10 mouse cellular contexts compared by ENCODE assay signal in genomic region chr4:149878021-149878449, GRCm38 (mm10).
DNase-seq lines count a peak whose midpoint lies in the region; ATAC-seq and TF ChIP-seq lines count a peak whose summit lies in the region.
"Had no signal": no experiment of that assay in that cellular context is flagged by ENCODE, and none has a peak within 500 bp of the region (broad histone marks: within the 10 kb centered on the region; RNA-seq: fewer than 3 reads in every experiment).

No protein-coding gene starts in this region.

- H3K36me3 ChIP-seq in heart, adult 2 months (ENCODE audit: control insufficient read depth, insufficient read depth, low read length), result no peaks in the 10 kb centered on the region
- no peaks in the 10 kb centered on the region for H3K36me3 ChIP-seq in stomach, embryonic 14.5 days (ENCODE audit: control insufficient read depth, insufficient read depth, low read length)
- H3K36me3 ChIP-seq in stomach, postnatal 0 days (ENCODE audit: control insufficient read depth, insufficient read depth, low read length), result no peaks in the 10 kb centered on the region
- H3K36me3 ChIP-seq in neural tube, embryonic 13.5 days, result no peaks in the 10 kb centered on the region
- H3K36me3 ChIP-seq: G1E had no signal

- TF ChIP-seq CTCF in heart, adult 2 months (IDR thresholded peaks at IDR 0.05), result no peak
- TF ChIP-seq CTCF in stomach, postnatal 0 days (IDR thresholded peaks at IDR 0.05; ENCODE audit: low read depth), result no peak

- no peak for TF ChIP-seq POLR2A in heart, adult 2 months (IDR thresholded peaks at IDR 0.05; ENCODE audit: insufficient read depth, low read depth, low read length)

- WGBS in heart, adult 2 months, result 62% methylated on average over 6 of the region's 6 CpGs
- WGBS in stomach, embryonic 14.5 days, result 38% methylated on average over 6 of the region's 6 CpGs
- WGBS in stomach, postnatal 0 days, result 59% methylated on average over 6 of the region's 6 CpGs
- WGBS in neural tube, embryonic 13.5 days, result 51% methylated on average over 6 of the region's 6 CpGs

- H3K27ac ChIP-seq in heart, adult 2 months, result no peak overlapping the region
- peak overlapping the region; percentile 67; the same call in 1 of the 2 replicates for H3K27ac ChIP-seq in stomach, embryonic 14.5 days (ENCODE audit: low read length)
- H3K27ac ChIP-seq in stomach, postnatal 0 days (replicated peaks), result no peak overlapping the region
- H3K27ac ChIP-seq in neural tube, embryonic 13.5 days (replicated peaks), result peak overlapping the region; percentile 64; the same call in 1 of the 2 replicates

- no peak overlapping the region for H3K4me2 ChIP-seq in stomach, embryonic 14.5 days (replicated peaks; ENCODE audit: low read depth, low read length)
- H3K4me2 ChIP-seq in stomach, postnatal 0 days (replicated peaks; ENCODE audit: low read depth), result no peak overlapping the region
- H3K4me2 ChIP-seq in neural tube, embryonic 13.5 days, result no peak overlapping the region

- intact Hi-C loops in heart, adult 2 months (cut with DNase I), result no loop called here
- intact Hi-C loops in heart, postnatal 36 days (cut with DNase I), result no loop called here

- no peak overlapping the region for H3K4me3 ChIP-seq in heart, adult 2 months
- H3K4me3 ChIP-seq in stomach, embryonic 14.5 days (ENCODE audit: low read depth, low read length), result no peak overlapping the region
- no peak overlapping the region for H3K4me3 ChIP-seq in stomach, postnatal 0 days (ENCODE audit: low read depth, low read length)
- H3K4me3 ChIP-seq in neural tube, embryonic 13.5 days, result no peak overlapping the region
- H3K4me3 ChIP-seq: megakaryocyte, embryonic 14.5 days had no signal

- peaks cover 19% of the 10 kb centered on the region for H3K4me1 ChIP-seq in heart, adult 2 months (ENCODE audit: control insufficient read depth, insufficient read depth, low read length)
- peaks cover 44% of the 10 kb centered on the region for H3K4me1 ChIP-seq in stomach, embryonic 14.5 days (ENCODE audit: control insufficient read depth, insufficient read depth, low read length)
- peaks cover 10% of the 10 kb centered on the region; the same call in 1 of the 2 replicates for H3K4me1 ChIP-seq in stomach, postnatal 0 days (replicated peaks; ENCODE audit: control insufficient read depth, insufficient read depth)
- peaks cover 49% of the 10 kb centered on the region for H3K4me1 ChIP-seq in neural tube, embryonic 13.5 days (replicated peaks)

- no peak overlapping the region for H3K9ac ChIP-seq in heart, adult 2 months (ENCODE audit: low read depth, low read length)
- no peak overlapping the region for H3K9ac ChIP-seq in stomach, embryonic 14.5 days (replicated peaks; ENCODE audit: low read depth, low read length)
- H3K9ac ChIP-seq in stomach, postnatal 0 days (ENCODE audit: low read length), result no peak overlapping the region
- H3K9ac ChIP-seq in neural tube, embryonic 13.5 days, result no peak overlapping the region

- DNase-seq in heart, adult 2 months, result peak; percentile 63 to 70
- DNase-seq in heart, postnatal 4 days, result no peak
- no peak for DNase-seq in stomach, postnatal 0 days (ENCODE audit: low spot score)
- peak; percentile 59 for DNase-seq in heart, postnatal 36 days

- H3K27me3 ChIP-seq in heart, adult 2 months (ENCODE audit: control insufficient read depth, insufficient read depth, low read length), result no peaks in the 10 kb centered on the region
- H3K27me3 ChIP-seq in stomach, embryonic 14.5 days (ENCODE audit: control insufficient read depth, insufficient read depth, low read length), result no peaks in the 10 kb centered on the region
- no peaks in the 10 kb centered on the region for H3K27me3 ChIP-seq in stomach, postnatal 0 days (ENCODE audit: control insufficient read depth, insufficient read depth, low read length)
- H3K27me3 ChIP-seq in neural tube, embryonic 13.5 days, result no peaks in the 10 kb centered on the region

- TF ChIP-seq EP300 in heart, adult 2 months (IDR thresholded peaks at IDR 0.05; ENCODE audit: insufficient read depth, low read depth, low read length), result no peak
- no peak for TF ChIP-seq EP300 in stomach, postnatal 0 days (optimal IDR thresholded peaks at IDR 0.05)

- H3K79me2 ChIP-seq in heart, adult 2 months (replicated peaks; ENCODE audit: control insufficient read depth, insufficient read depth, low read length), result no peaks in the 10 kb centered on the region

- 0 out of 2 replicates have a peak, but pooled peaks have one; percentile 30 for ATAC-seq in stomach, embryonic 14.5 days (ENCODE audit: insufficient number of reproducible peaks, insufficient read depth, low FRiP score, low read depth)
- ATAC-seq in stomach, postnatal 0 days (ENCODE audit: low FRiP score, low TSS enrichment), result no peak
- ATAC-seq in neural tube, embryonic 13.5 days (ENCODE audit: low read depth), result no peak
- ATAC-seq in inflammation-experienced regulatory T-cells, adult 6 months, result no peak
- no peak for ATAC-seq in monocyte, adult 5-6 weeks (replicated peaks; ENCODE audit: insufficient number of reproducible peaks, low FRiP score, low TSS enrichment, poor library complexity, severe bottlenecking)

- H3K9me3 ChIP-seq in stomach, embryonic 14.5 days (ENCODE audit: control insufficient read depth, low read depth, low read length), result no peaks in the 10 kb centered on the region
- no peaks in the 10 kb centered on the region for H3K9me3 ChIP-seq in stomach, postnatal 0 days (ENCODE audit: control insufficient read depth, low read length)
- H3K9me3 ChIP-seq in neural tube, embryonic 13.5 days, result no peaks in the 10 kb centered on the region
- H3K9me3 ChIP-seq: G1E; megakaryocyte, embryonic 14.5 days had no signal

Comparison
In these comparisons a context has a peak if more than half of its experiments do, and no peak if none do; other contexts are left out.
1. DNase-seq: peak in heart, adult 2 months (2 of 2) and heart, postnatal 36 days (2 of 2); none in heart, postnatal 4 days (single experiment) and stomach, postnatal 0 days (single experiment).
2. H3K27ac ChIP-seq: peak in stomach, embryonic 14.5 days (single experiment) and neural tube, embryonic 13.5 days (single experiment); none in heart, adult 2 months (single experiment) and stomach, postnatal 0 days (single experiment).